Mouse (Mus musculus) fibroblast of lung, adult 2 months (primary cell): ENCODE measurements around the gene Pou5f2.

Source experiments
- DNase-seq: peaks from one replicate; pipeline ENCODE4 v3.0.0-alpha.2; 2011; ENCODE audit warnings: low read depth

The Pou5f2 gene

DNA sequence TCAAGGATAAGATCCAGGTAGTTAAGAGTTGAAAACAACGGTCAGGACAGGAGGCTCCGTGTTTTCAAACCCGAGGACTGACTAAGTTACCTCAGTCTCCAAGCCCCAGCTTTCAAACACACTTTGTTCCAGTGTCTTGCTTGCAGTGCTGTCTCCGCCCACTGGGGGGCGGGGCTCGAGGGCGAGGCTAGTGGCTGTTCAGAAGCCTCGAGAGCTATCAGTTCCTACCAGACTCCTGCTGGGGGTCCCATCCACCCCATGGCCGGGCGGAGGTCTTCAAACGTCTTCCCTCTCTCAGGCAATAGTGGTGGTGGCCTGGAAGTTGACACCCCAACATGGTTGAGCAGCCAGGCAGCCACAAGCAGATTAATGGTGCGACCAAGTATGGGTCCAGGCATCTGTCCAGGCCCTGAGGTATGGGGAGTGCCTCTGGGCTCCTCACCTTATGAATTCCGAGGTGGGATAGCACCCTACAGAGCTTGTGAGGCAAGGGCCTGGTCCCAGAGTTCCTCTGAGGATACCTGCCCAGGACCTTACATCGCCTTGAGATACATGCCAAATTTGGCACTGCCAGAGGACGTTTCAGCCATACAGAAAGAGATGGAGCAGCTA lies at the start of gene Pou5f2:
Gene Pou5f2, plus strand, starts transcription at position 220 of the 612 bp plus-strand sequence.
- no peak for DNase-seq

GRCm38 (mm10) chr13:77976248-77976647 lies 48.5 kb upstream of the Pou5f2 start:
- no peak for DNase-seq

GRCm38 (mm10) chr13:77977121-77977520 lies 47.6 kb upstream of the Pou5f2 start:
- DNase-seq = no peak

GRCm38 (mm10) chr13:77982105-77982851 lies 42.4 kb upstream of the Pou5f2 start:
- peak; percentile 17 for DNase-seq

DNA sequence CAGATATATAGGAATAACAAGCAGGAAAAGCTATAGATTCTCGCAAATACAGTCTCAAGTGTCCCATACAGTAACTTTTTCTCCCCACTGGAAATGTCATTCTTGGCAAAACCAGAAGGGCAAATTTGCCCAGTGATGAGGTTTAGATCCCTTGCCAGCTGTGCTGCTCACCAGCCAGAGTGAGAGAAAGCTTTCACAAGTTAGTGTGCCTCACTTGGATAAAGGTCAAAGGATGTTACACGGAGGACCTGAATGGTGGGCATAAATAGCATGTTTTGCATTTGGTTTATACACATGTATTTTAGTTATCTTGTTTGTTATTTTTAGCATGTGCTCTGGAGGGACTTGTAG lies 41.9 kb upstream of the Pou5f2 start:
- DNase-seq = no peak

DNA sequence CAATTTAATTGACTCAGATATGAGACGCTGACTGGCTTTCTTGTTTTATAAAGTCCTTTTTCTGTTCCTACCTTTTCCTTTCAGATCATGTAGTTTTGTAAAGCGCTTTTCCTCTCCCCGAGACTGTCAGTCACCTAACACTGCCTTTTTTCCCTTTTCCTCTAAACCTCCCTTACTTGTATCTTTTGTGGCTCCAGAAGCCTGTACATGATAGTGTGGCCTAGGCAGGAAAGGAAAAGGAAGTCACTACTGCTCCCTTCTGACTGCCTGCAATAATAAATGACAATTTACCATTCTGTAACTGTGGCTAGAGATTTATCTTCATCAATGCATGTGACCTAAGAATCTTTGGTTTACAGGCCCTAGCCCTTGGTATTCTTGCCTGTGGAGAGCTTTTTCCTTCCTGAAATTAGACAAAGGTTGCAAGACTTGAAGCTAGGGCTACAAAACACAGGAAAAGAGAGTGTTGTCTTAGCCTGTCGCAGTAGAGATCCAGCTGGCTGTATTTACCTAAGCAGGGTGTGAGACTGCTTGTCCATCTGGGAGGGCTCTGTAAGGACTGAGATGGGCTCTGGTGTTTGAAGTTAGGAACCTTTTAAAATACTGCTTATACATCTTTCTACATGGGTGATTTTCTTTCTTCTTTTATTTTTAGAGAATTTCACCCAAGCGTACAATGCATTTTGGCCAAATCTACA lies 33.4 kb upstream of the Pou5f2 start:
- DNase-seq = no peak

DNA sequence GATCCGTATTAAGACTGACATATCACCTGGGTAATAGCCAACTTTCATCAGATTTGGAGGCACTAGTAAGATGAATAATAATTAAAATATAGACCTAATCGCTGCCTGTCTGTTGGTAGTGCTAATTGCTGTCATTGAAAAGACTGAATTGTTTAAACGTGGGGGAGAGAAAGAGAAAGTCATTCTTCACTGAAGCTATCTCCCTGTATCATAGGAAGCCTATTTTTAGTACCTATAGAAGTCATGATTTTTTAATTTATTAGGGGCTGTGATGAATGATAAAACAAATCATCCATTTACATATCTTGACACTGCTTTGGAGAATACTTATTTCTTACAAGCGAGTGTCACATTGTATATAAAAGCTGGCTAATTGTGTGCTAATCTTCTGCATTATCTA lies 20.1 kb upstream of the Pou5f2 start:
- DNase-seq = no peak

GRCm38 (mm10) chr13:78005344-78005743 lies 19.4 kb upstream of the Pou5f2 start:
- DNase-seq = no peak

DNA sequence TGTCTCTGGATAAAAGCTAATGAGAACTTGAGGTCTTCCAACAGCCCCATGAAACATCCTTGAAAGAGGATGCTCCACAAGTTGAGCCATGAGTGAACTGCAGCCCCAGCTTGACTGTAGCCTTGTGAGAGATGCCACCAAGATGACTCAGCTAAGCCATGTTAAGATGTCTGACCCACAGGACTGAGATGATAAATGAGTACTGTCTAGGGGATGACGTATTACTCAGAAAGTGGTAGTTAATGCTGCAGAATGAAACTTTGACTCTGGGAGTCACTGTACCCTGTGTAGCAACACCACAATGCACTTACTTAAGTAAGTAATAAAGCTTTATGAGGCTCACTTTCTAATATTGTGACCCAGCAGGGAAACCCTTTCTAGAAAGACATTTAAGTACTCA lies 14.5 kb upstream of the Pou5f2 start:
- DNase-seq = no peak

- no peak for DNase-seq
These were observed 8.1 kb downstream of the Pou5f2 start for GRCm38 (mm10) chr13:78032821-78033220.

DNA sequence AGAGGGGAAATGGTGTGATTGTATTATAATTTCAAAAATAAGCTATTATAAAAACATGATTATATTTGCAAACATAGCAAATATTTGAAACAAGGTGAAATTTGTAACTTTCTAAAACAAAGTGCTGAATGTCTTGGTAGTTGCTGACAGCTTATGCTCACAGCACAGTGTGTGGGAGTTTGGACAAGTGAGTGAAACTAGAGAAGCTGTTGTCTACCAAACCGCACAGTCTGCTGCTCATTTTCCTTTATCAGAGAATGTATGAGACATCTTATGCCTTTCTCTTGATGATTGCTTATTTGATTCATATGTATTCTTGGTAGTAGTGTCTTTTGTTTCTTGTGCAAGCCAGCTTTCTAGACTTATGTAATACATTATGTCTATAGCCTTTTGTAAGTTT lies 12.5 kb downstream of the Pou5f2 start:
- no peak for DNase-seq

DNA sequence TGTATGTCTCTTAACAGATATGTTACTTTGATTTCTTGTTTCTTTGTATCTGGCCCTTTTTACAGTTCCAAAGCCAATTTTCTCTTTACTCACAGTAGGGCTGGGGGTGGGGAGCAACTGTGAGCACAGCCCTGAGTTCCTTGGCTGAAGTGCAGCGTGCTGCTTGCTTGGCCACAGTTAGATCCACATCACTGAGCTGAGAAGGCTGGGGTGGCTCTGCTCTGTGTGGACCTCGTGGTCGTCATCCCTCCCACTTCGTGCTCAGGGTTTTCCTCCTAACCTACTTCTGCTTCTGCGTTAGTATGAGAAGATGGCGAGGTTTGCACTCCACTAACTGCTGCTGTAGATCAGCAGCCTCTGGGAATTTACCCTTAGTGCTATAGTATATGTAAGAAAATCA lies 18.5 kb downstream of the Pou5f2 start:
- DNase-seq = no peak

DNA sequence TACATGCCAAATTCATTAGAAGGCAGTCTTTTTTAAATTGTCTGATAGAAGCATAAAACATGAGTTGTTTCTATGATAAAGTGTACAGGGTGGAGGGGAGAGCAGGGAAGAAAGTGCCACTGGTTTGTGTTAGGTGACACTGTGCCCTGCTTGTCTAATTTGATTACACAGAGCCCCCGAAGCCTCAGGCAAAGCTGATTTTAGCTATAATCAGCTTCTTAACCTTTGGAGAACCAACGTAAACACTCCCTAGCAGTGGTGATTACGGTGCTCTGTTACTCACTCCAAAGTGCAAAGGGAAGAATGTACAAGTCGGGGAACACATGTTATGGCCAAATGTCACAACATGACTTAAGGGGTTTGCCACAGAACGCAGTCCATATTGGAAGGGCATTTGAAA lies 20.4 kb downstream of the Pou5f2 start:
- DNase-seq = no peak
